Mouse (Mus musculus) heart, postnatal 14 days (tissue): Measurements from ENCODE around the gene Nfu1. TPM values are rescaled to one million over a fixed set of nuclear protein-coding genes. Genes with fewer than 3 reads are reported as not detected.
"Not testable (repeated sequence)": the region's sequence is repeated elsewhere in the genome, so short reads cannot be mapped to it uniquely, and the experiment has no call there.

ENCODE experiments used
- DNase-seq, 2 experiments: peaks; one replicate each; pipeline ENCODE4 v3.0.0; 2021 to 2022
- intact Hi-C: fragments of 180-260 bp; cut with DNase I; formaldehyde crosslinking; loops from one replicate; pipeline ENCODE4 v1.15.1; 2025
- total RNA-seq, 2 experiments: library from RNA; stranded (reverse); gene quantifications; 2 replicates each; pipeline ENCODE4 v1.2.3; 2021

Nfu1 gene
- total RNA-seq, 2 experiments from 2014 or later: 68.9 to 73.5 TPM

DNA sequence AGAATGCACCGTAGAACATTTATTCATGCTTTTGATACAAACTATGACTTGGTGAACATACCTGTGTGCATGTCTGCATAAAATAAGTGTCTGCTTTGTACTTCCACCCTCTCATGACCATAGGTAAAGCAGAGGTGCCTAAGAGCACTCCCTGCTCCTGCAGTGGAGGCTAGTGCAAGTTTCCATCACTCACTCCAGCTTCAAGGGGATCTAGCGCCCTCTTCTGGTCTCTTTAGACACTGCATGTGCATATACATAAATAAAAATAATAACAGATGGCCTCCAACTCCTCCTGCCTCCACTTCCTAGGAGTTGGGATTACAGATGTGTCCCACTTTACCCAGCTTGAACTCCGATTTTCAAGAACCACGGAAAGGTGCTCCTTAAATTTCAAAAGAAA lies 7.9 kb downstream of the Nfu1 start:
- intact Hi-C loops: no loop called here
- DNase-seq: peak; percentile 35 to 56

DNA sequence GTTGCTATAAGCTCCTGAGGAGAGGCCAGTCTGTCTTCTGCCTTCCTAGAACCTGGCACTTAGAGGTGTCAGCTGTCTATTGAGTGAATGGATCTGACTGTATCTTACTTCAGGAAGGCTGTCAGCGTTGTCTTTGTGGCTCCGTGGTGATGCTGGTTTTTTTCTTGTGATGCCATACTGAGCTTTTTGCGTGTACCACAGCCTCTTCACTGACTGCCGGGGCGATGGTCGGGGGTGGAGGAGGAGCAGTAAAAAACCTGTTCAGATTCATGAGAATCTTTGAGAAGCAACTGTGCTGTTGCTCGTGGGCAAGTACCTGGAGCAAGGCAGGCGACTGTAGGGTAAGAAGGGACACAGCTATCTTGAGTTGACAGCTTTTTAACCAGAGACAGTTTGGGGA lies 9.8 kb downstream of the Nfu1 start:
- intact Hi-C loops: no loop called here
- DNase-seq: no peak

DNA sequence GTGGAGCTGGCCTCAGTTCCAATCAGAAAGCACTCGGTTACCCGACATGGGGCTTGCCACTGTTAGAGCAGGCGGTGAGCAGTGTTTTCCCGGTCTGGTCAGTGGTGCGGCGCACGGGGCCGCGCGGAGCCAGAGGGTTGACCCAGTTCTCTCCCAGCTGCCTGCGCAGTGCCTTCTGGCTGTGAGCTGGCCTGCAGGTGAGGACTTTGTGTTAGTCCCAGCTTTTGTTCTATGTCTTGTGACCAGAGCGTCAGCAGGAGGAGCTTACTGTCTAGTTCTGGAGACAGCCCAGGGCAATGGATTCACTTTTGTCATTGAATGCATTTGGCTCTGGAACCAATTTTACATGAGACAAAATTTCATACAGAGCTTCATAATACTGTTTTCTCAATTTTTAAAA lies 12.8 kb downstream of the Nfu1 start:
- intact Hi-C loops: no loop called here
- DNase-seq: no peak

DNA sequence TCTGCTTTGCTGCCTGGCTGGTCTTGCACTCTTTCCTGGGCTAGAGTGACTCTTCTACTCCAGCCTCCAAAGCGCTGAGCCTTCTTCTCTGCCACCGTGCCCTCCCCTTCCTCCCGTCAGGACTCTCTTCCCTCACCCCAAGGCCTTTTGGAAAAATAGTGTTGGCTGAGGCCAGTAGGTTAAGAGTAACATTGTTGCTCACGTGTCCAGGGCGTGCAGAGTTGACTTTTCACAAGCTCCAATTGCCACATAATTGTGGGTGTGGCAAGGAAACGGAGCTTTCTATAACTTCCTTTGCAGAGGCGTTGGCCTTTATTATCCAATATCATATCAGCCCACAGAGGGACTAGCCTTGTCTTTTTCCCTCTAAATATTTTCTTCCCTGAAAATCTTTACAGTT lies 17.9 kb downstream of the Nfu1 start:
- intact Hi-C loops: no loop called here
- DNase-seq: no peak

- DNase-seq: no peak
- intact Hi-C loops: no loop called here
Observed at GRCm38 (mm10) chr6:87028881-87029280, 19.8 kb downstream of the Nfu1 start.

GRCm38 (mm10) chr6:87031310-87031709 lies 22.3 kb downstream of the Nfu1 start:
- intact Hi-C loops, DNase-seq: not testable (repeated sequence)

- DNase-seq: no peak
- intact Hi-C loops: no loop called here
Observed at GRCm38 (mm10) chr6:87032401-87032800, 23.4 kb downstream of the Nfu1 start.

GRCm38 (mm10) chr6:87034395-87034794 lies 25.4 kb downstream of the Nfu1 start:
- no peak for DNase-seq
- intact Hi-C loops: no loop called here

DNA sequence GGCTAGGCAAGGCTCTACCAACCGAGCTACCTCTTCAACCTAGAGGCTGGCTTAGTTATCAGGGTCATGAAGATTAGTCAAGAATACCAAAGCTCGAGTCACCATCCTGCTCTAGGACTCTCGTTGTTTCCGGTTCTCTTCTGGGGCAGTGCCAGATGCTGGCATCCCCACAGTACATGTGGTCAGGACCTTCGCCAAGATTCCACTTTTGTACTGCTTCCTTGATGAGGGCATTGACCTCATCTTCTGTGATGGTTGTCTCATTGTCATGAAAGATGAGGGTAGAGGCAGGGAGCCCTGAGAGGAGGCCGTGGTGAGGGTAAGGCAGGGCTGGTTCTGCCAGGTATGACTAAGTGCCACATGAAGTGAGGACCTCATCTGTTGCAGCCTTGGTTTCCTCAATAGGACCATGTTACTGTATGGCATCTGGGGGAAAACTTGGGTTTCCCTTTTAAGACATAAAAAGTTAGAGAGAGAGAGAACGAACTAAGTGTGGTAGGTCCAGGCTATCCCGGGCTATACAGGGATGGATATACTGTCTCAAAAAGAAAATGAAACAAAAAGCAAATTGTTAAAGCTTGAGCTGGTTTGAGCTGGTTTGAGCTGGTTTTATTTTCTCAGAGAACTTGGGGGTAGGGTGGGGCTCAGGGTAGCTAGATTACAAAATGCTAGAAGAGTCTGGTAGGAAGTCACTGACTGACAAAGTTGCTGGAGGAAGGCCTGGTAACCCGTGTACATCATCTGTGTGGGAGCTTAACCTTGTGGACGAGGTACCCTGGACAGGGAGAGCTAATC lies 29.0 kb downstream of the Nfu1 start:
- no peak for DNase-seq
- intact Hi-C loops: no loop called here

GRCm38 (mm10) chr6:87039161-87039560 lies 30.1 kb downstream of the Nfu1 start:
- intact Hi-C loops: no loop called here
- DNase-seq: no peak

GRCm38 (mm10) chr6:87040971-87041370 lies 31.9 kb downstream of the Nfu1 start:
- intact Hi-C loops: no loop called here
- DNase-seq: no peak

GRCm38 (mm10) chr6:87041431-87041830 lies 32.4 kb downstream of the Nfu1 start:
- intact Hi-C loops: no loop called here
- no peak for DNase-seq

DNA sequence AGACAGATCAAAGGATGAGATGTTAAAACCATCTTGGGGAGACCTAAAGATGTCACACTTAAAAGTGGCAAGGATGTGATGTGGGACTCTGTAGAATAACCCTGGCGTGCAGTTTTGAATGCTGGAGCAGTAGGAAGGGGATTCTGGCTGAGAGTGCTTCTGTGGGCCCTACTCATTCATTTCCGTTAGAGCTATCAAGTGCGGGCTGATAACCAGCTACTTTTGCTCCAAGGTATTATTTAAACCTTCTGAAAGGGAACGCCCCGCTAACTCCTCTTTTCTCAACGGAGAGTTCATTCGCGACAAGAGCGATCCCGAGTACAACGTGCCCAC lies 32.9 kb downstream of the Nfu1 start:
- intact Hi-C loops: no loop called here
- DNase-seq: no peak

- intact Hi-C loops: no loop called here
- peak; percentile 96 to 98 for DNase-seq
Observed at GRCm38 (mm10) chr6:87042337-87043130, 33.5 kb downstream of the Nfu1 start, which contains the start of gene Gfpt1. Gfpt1 (plus strand) TSS chr6:87042846.

DNA sequence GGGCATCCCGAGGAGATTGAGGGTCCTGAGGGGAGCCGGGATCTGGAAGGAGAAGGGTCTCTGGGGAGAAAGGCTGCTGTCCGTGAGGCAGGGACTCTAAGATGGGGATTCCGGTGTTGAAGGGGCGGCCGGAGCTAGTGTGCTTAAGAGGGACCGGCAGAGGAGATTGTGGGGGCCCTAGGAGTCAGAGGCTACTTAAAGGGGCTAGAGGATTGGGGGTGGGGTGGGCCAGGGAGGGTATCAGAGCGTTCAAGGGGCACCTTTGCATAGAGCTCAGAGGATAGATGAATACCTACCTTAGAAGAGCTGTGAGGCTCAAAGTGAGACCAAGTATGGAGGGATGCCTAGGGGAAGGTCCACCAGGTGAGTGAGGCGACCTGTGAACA lies 34.1 kb downstream of the Nfu1 start:
- intact Hi-C loops: no loop called here
- DNase-seq: no peak

- intact Hi-C loops: no loop called here
- DNase-seq: no peak
Observed at GRCm38 (mm10) chr6:87044895-87045294, 35.9 kb downstream of the Nfu1 start.

- DNase-seq: no peak
- intact Hi-C loops: no loop called here
Observed at GRCm38 (mm10) chr6:87045507-87045906, 36.5 kb downstream of the Nfu1 start.

DNA sequence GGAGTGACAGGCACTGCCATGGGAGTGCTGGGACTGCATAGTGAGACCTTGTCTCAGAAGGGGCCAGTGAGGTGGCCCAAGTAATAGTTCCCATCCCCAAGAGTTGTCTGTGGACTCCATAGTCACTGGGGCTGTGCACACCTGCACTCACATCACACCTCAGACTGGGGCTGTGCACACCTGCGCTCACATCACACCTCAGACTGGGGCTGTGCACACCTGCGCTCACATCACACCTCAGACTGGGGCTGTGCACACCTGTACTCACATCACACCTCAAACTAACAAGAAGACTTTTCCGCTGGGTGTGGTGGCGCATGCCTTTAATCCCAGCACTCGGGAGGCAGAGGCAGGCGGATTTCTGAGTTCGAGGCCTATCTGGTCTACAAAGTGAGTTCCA lies 39.7 kb downstream of the Nfu1 start:
- intact Hi-C loops: not testable (repeated sequence)

DNA sequence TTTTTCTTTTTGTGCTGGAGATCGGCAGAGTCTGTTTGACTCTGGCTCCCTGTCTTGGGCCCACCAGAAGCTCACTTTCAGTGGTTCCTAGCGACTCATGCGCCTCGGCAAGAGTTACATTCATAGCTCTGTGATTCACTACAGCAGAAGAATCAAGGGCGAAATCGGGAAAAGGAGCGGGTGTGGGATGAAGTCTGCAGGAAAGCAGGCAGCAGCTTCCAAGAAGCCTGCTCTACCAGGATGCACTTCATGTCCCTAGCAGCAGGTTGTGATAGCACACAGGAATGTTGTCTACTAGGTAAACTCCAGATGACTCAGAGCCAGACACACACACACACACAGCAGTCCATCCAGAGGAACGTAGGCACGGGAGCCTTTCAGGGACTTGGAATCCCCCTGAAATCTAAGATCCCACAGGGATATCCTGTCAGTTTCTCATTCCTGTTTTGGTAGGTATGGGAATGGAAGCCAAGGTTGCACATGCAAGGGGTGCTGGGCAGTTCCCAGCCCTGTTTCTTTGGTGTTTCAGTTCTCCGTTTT lies 42.9 kb downstream of the Nfu1 start:
- no peak for DNase-seq
- intact Hi-C loops: no loop called here

More for the DNA sequence above, 39.7 kb downstream of the Nfu1 start:
- DNase-seq: not testable (repeated sequence)

GRCm38 (mm10) chr6:87054193-87054592 lies 45.2 kb downstream of the Nfu1 start:
- intact Hi-C loops: no loop called here
- DNase-seq: no peak

DNA sequence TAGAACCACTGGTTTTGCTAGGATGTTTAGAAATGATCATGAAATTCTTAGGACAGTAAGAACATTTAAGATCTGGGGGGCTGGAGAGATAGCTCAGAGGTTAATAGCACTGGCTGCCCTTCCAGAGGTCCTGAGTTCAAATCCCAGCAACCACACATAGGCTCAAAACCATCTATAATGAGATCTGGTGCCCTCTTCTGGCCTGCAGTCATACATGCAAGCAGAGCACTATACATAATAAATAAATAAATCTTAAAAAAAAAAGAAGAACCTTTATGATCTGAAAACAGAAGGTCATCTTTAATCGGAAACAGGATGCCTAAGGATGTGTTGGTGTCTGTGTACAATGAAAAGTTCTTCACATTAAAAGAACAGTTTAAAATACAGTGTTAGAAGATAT lies 50.7 kb downstream of the Nfu1 start:
- DNase-seq: no peak
- intact Hi-C loops: no loop called here

GRCm38 (mm10) chr6:87063586-87063985 lies 54.5 kb downstream of the Nfu1 start:
- intact Hi-C loops: no loop called here
- DNase-seq: no peak
